Mouse (Mus musculus) splenic B cell, adult 2 months (primary cell): ENCODE data around the gene Col4a3.

ENCODE experiments used
- DNase-seq: peaks from one replicate; pipeline ENCODE4 v3.0.0-alpha.2; 2011; ENCODE audit warnings: low read depth, low spot score
- H3K27me3 ChIP-seq: 2 replicates; pipeline ENCODE4 v1.6.1; 2012; ENCODE audit warnings: mild to moderate bottlenecking, low read length, moderate library complexity, mixed read lengths; ENCODE audit not compliant: control insufficient read depth, poor library complexity, insufficient read depth, severe bottlenecking
- H3K36me3 ChIP-seq: 2 replicates; pipeline ENCODE4 v1.6.1; 2012; ENCODE audit warnings: mild to moderate bottlenecking, low read length, moderate library complexity, mixed read lengths; ENCODE audit not compliant: control insufficient read depth, poor library complexity, insufficient read depth, severe bottlenecking

Col4a3 gene

DNA sequence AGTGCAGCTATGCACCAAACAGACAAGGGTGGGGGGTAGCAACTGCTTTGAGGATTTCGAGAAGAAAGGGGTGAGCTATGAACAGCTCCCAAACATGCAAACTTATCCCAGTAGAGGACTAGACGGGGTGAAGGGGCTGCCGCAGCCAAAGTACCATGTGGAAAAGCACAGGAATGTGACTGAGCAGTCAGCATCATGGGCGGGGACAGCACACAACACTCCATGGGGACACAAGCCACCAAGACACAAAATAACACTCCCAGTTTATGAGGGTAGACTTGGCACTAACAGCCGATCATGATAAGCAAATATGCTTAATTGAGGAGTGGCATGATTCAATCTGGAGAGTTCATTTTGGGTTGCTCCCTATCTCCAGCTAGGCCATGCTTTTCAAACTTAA lies 42.8 kb downstream of the Col4a3 start:
- Histone ChIP-seq H3K27me3 (no peaks in the 10 kb centered on the region), H3K36me3 (no peaks in the 10 kb centered on the region)
- no peak for DNase-seq

- DNase-seq, result no peak
- H3K27me3 ChIP-seq, result no peaks in the 10 kb centered on the region
- no peaks in the 10 kb centered on the region for H3K36me3 ChIP-seq
Observed at GRCm38 (mm10) chr1:82631169-82631792, 44.6 kb downstream of the Col4a3 start.

DNA sequence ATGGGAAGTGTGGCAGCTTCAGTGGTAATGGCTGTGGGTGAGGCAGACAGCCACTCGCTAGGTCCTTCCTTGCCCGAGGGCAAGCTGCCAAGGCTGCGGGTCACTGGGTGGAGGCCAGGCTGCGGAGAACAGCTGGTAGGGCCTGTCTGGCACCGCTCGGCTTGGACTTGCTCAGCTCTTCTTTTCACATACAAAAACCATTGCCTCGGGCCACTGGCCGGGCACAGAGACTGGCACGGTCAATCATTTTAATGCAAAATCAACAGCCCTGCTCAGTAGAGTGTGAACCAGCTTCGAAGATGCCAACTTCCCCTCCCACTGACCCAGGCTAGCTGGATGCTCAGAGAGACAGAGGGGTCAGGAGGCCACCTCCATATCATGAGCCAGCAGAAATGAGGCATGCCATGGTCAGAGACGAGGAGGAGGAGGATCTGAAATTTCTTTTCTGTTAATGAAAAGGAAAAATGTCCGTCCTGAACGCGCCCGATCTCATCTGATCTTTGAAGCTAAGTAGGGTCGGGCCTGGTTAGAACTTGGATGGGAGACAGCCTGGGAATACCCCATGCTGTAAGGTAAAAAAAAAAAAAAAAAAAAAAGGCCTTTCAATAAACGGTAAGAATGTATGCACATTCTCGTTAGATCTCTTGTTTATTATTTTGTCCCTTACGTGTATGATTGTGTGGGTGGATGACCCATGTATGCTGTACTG lies 48.0 kb downstream of the Col4a3 start:
- no peak for DNase-seq
- Histone ChIP-seq H3K27me3 (no peaks in the 10 kb centered on the region), H3K36me3 (no peaks in the 10 kb centered on the region)

GRCm38 (mm10) chr1:82635254-82635620 lies 48.5 kb downstream of the Col4a3 start:
- no peaks in the 10 kb centered on the region for H3K36me3 ChIP-seq
- no peaks in the 10 kb centered on the region for H3K27me3 ChIP-seq
- DNase-seq, result no peak

- no peak for DNase-seq
- Histone ChIP-seq H3K27me3 (no peaks in the 10 kb centered on the region), H3K36me3 (no peaks in the 10 kb centered on the region)
Observed at GRCm38 (mm10) chr1:82636321-82636720, 49.6 kb downstream of the Col4a3 start.

DNA sequence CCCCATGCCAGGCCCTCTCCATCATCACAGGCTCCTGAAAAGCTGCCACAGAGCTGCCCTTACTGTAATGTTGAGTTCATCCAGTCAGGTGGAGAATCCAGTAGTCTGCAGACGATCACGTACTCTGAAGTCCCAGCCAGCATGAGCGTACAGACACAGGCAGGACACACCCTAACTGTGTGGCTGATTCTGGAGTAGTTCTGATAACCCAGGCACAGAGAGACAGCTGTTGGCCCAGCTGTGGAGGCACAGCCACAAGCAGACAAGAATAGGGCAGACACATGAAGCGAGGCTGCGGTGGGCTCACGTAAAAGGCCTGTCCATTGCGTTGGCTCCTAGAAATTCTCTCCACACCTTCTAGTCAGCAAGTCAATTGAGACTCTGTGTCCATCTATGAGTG lies 50.7 kb downstream of the Col4a3 start:
- DNase-seq, result no peak
- no peaks in the 10 kb centered on the region for H3K36me3 ChIP-seq
- no peaks in the 10 kb centered on the region for H3K27me3 ChIP-seq

GRCm38 (mm10) chr1:82638428-82638827 lies 51.7 kb downstream of the Col4a3 start:
- DNase-seq, result no peak
- H3K27me3 ChIP-seq, result no peaks in the 10 kb centered on the region
- no peaks in the 10 kb centered on the region for H3K36me3 ChIP-seq

DNA sequence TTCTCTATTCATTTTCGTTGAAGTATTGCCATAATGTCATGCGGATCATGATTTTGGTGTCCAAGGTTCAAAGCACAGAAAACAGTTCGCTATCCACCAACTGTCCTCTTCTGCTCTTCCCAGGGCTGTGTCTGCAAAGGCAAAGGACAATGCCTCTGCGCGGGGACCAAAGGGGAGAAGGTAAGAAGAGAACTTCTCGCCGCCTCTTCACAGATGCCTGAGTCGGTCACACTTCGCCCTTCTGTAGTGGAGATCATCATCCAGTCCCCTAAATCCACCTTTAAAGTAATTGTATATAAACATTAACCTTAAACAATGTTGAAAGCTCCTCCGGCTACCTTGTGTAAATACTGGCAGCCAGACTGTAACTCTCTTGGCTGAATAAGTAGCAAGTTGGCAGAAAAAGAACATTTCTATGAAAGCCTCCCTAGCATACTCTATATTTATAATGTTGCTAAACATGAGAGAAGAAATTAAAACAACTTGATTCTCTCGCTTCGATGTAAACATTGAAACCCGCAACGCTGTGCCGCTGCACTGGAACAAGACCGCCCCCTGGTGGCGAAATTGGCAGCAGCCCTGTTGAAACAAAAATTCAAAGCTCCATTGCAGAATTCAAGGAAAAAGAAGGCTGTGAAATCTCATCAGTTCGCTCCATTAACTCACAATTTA lies 54.7 kb downstream of the Col4a3 start:
- no peaks in the 10 kb centered on the region for H3K36me3 ChIP-seq
- no peaks in the 10 kb centered on the region for H3K27me3 ChIP-seq
- DNase-seq, result peak; percentile 48

- Histone ChIP-seq H3K36me3 (no peaks in the 10 kb centered on the region), H3K27me3 (no peaks in the 10 kb centered on the region)
- DNase-seq, result no peak
Observed at GRCm38 (mm10) chr1:82647989-82648388, 61.3 kb downstream of the Col4a3 start.

DNA sequence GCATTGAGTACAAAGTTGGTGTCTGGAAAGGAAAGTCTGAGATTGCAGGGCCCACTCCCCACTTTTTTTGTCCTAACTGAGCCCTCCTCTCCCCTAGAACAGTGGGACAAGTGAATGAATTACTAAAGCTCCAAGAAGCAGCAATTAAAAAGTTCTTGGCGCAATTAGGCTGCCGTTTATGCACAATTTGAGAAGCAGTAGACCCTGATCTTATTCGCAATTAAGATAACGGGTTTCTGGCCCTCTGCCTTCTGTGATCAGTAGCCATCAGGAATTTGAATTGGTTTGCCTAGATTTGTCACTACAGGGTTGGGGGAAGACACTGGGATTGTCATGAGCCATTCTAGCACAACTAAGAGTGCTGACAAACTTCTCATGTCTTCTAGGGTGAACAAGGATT lies 64.1 kb downstream of the Col4a3 start:
- Histone ChIP-seq H3K36me3 (no peaks in the 10 kb centered on the region), H3K27me3 (no peaks in the 10 kb centered on the region)
- DNase-seq, result no peak

- no peak for DNase-seq
- H3K27me3 ChIP-seq, result no peaks in the 10 kb centered on the region
- no peaks in the 10 kb centered on the region for H3K36me3 ChIP-seq
Observed at GRCm38 (mm10) chr1:82654046-82654445, 67.3 kb downstream of the Col4a3 start.

GRCm38 (mm10) chr1:82656452-82656851 lies 69.7 kb downstream of the Col4a3 start:
- DNase-seq, result no peak

GRCm38 (mm10) chr1:82662269-82662668 lies 75.5 kb downstream of the Col4a3 start:
- Histone ChIP-seq H3K27me3 (no peaks in the 10 kb centered on the region), H3K36me3 (no peaks in the 10 kb centered on the region)
- no peak for DNase-seq

More at GRCm38 (mm10) chr1:82656452-82656851, 69.7 kb downstream of the Col4a3 start:
- no peaks in the 10 kb centered on the region for H3K27me3 ChIP-seq
- no peaks in the 10 kb centered on the region for H3K36me3 ChIP-seq

GRCm38 (mm10) chr1:82663522-82663921 lies 76.8 kb downstream of the Col4a3 start:
- Histone ChIP-seq H3K27me3 (no peaks in the 10 kb centered on the region), H3K36me3 (no peaks in the 10 kb centered on the region)
- no peak for DNase-seq

DNA sequence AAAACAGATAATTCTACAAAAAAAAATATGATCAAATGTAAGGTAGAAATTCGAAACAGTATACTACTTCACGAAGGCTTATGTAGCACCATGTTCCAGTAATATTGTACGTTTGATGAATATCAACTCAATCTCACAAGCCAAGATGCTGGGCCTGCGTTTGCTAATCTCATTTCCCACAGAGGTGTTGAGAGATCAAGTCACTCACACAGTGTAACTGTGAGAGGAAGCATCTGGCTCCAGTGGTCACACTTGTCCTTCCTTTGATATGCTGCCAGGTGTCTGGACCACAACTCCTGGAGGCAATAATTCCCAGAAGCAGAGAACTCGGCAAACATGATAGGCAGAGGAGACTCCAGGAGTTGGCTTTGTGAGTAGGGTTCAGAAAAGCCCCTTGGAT lies 99.6 kb downstream of the Col4a3 start:
- no peaks in the 10 kb centered on the region for H3K27me3 ChIP-seq
- no peak for DNase-seq
- no peaks in the 10 kb centered on the region for H3K36me3 ChIP-seq
